Mouse (Mus musculus): ENCODE measurements around the gene Spata1.

DNA sequence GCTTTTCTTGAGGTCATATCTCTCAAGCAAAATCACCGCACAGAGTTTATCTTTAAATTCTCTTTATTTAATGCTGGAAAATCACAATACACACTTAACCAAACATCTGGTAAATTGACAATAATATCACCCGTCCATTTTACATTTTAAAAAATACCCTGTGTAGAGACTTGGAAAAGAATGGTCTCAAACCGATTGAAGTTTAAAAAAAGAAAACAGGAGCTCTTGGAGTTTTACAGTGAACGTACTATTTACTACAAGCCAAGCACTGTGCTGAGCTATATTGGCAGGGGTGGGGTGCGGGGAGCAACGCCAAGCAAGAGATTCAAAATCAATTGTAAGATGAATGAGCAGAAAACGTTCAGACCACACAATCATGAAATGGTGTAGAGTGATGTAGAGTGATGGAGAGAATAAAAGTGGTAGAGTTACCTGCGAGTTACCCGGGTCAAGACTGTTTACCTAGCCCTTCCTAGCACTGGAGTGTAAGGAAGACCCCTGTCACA lies 49.8 kb downstream of the Spata1 start, which contains the start of gene Ctbs:
- TF ChIP-seq CTCF (IDR thresholded peaks at IDR 0.05; ENCODE audit: control insufficient read depth, insufficient read depth, insufficient replicate concordance, low read depth, low read length), result no peak
- TF ChIP-seq POLR2A (IDR thresholded peaks at IDR 0.05; ENCODE audit: control insufficient read depth, low read depth, low read length), result no peak

Data from testis, adult 2 months (tissue).